Mouse (Mus musculus): ENCODE measurements at regions not wholly inside any gene's neighbourhood (a gene's known extent, or its start where the extent isn't known, plus 50 kb on each side); places are given as distances from the start of the nearest gene placed in this dataset.

- no peak overlapping the region for H3K4me3 ChIP-seq (ENCODE audit: control insufficient read depth, insufficient read depth, low read length)
- no peak for DNase-seq
- no peak for TF ChIP-seq CTCF (IDR thresholded peaks at IDR 0.05; ENCODE audit: borderline replicate concordance, control insufficient read depth, extremely low read depth, insufficient read depth, low read length, poor library complexity)
- no peak for TF ChIP-seq POLR2A (IDR thresholded peaks at IDR 0.05; ENCODE audit: control insufficient read depth, extremely low read depth, insufficient read depth, low read length, poor library complexity)
- peaks cover 29% of the 10 kb centered on the region for H3K27me3 ChIP-seq (ENCODE audit: control insufficient read depth, insufficient read depth, low read length)
- 6% methylated on average over 58 of the region's 58 CpGs for WGBS
- no peak overlapping the region for H3K27ac ChIP-seq (ENCODE audit: control insufficient read depth, insufficient read depth, low read length)
- H3K36me3 ChIP-seq (ENCODE audit: control insufficient read depth, insufficient read depth, low read length): no peaks in the 10 kb centered on the region
- no peaks in the 10 kb centered on the region; the same call in 1 of the 2 replicates for H3K4me1 ChIP-seq (replicated peaks; ENCODE audit: control insufficient read depth, insufficient read depth, low read length)
Measured at GRCm38 (mm10) chr7:79543231-79544071, 74.0 kb downstream of the Rhcg start.

- no peak overlapping the region for H3K4me3 ChIP-seq (ENCODE audit: control insufficient read depth, insufficient read depth, low read length)
- H3K36me3 ChIP-seq (ENCODE audit: control insufficient read depth, insufficient read depth, low read length): no peaks in the 10 kb centered on the region
- TF ChIP-seq POLR2A (IDR thresholded peaks at IDR 0.05; ENCODE audit: control insufficient read depth, extremely low read depth, insufficient read depth, low read length, poor library complexity) (no peak), CTCF (IDR thresholded peaks at IDR 0.05; ENCODE audit: borderline replicate concordance, control insufficient read depth, extremely low read depth, insufficient read depth, low read length, poor library complexity) (no peak)
- H3K27ac ChIP-seq (ENCODE audit: control insufficient read depth, insufficient read depth, low read length): no peak overlapping the region
- DNase-seq: no peak
- no peaks in the 10 kb centered on the region; the same call in 1 of the 2 replicates for H3K4me1 ChIP-seq (replicated peaks; ENCODE audit: control insufficient read depth, insufficient read depth, low read length)
- WGBS: 8% methylated on average over 23 of the region's 23 CpGs
- H3K27me3 ChIP-seq (ENCODE audit: control insufficient read depth, insufficient read depth, low read length): peaks cover 29% of the 10 kb centered on the region
Measured at GRCm38 (mm10) chr7:79542379-79543015, 75.0 kb downstream of the Rhcg start.

- no peaks in the 10 kb centered on the region for H3K36me3 ChIP-seq (ENCODE audit: control insufficient read depth, insufficient read depth, low read length)
- no peak for DNase-seq
- no peak overlapping the region for H3K27ac ChIP-seq (ENCODE audit: control insufficient read depth, insufficient read depth, low read length)
- no peak overlapping the region for H3K4me3 ChIP-seq (ENCODE audit: control insufficient read depth, insufficient read depth, low read length)
- H3K27me3 ChIP-seq (ENCODE audit: control insufficient read depth, insufficient read depth, low read length): peaks cover 44% of the 10 kb centered on the region
- H3K4me1 ChIP-seq (replicated peaks; ENCODE audit: control insufficient read depth, insufficient read depth, low read length): peaks cover 4% of the 10 kb centered on the region; the same call in 1 of the 2 replicates
- TF ChIP-seq CTCF (IDR thresholded peaks at IDR 0.05; ENCODE audit: borderline replicate concordance, control insufficient read depth, extremely low read depth, insufficient read depth, low read length, poor library complexity) (no peak), POLR2A (IDR thresholded peaks at IDR 0.05; ENCODE audit: control insufficient read depth, extremely low read depth, insufficient read depth, low read length, poor library complexity) (no peak)
- 38% methylated on average over 2 of the region's 2 CpGs for WGBS
Measured at GRCm38 (mm10) chr7:79540246-79540645, 74.1 kb upstream of the Polg start.

GRCm38 (mm10) chr7:79539426-79539825 lies 73.3 kb upstream of the Polg start:
- no peak for TF ChIP-seq POLR2A (IDR thresholded peaks at IDR 0.05; ENCODE audit: control insufficient read depth, extremely low read depth, insufficient read depth, low read length, poor library complexity)
- TF ChIP-seq CTCF (IDR thresholded peaks at IDR 0.05; ENCODE audit: borderline replicate concordance, control insufficient read depth, extremely low read depth, insufficient read depth, low read length, poor library complexity): no peak
- Histone ChIP-seq H3K36me3 (ENCODE audit: control insufficient read depth, insufficient read depth, low read length) (no peaks in the 10 kb centered on the region), H3K27ac (ENCODE audit: control insufficient read depth, insufficient read depth, low read length) (no peak overlapping the region), H3K4me3 (ENCODE audit: control insufficient read depth, insufficient read depth, low read length) (no peak overlapping the region), H3K27me3 (ENCODE audit: control insufficient read depth, insufficient read depth, low read length) (peaks cover 48% of the 10 kb centered on the region), H3K4me1 (replicated peaks; ENCODE audit: control insufficient read depth, insufficient read depth, low read length) (peaks cover 4% of the 10 kb centered on the region; the same call in 1 of the 2 replicates)
- WGBS: 4% methylated on average over 3 of the region's 3 CpGs
- no peak for DNase-seq

GRCm38 (mm10) chr7:79536157-79536641 lies 70.0 kb upstream of the Polg start:
- peaks cover 4% of the 10 kb centered on the region; the same call in 1 of the 2 replicates for H3K4me1 ChIP-seq (replicated peaks; ENCODE audit: control insufficient read depth, insufficient read depth, low read length)
- TF ChIP-seq CTCF (IDR thresholded peaks at IDR 0.05; ENCODE audit: borderline replicate concordance, control insufficient read depth, extremely low read depth, insufficient read depth, low read length, poor library complexity) (0 out of 2 replicates have a peak, but pooled peaks have one; percentile 22), POLR2A (IDR thresholded peaks at IDR 0.05; ENCODE audit: control insufficient read depth, extremely low read depth, insufficient read depth, low read length, poor library complexity) (no peak)
- no peaks in the 10 kb centered on the region for H3K36me3 ChIP-seq (ENCODE audit: control insufficient read depth, insufficient read depth, low read length)
- no peak overlapping the region for H3K4me3 ChIP-seq (ENCODE audit: control insufficient read depth, insufficient read depth, low read length)
- WGBS: 3% methylated on average over 27 of the region's 27 CpGs
- H3K27me3 ChIP-seq (ENCODE audit: control insufficient read depth, insufficient read depth, low read length): peaks cover 27% of the 10 kb centered on the region
- H3K27ac ChIP-seq (ENCODE audit: control insufficient read depth, insufficient read depth, low read length): no peak overlapping the region
- peak; percentile 49 for DNase-seq

Measured in thymus, adult 2 months (tissue).